Mouse (Mus musculus): ENCODE data around the gene Hibch.

Hibch gene

DNA sequence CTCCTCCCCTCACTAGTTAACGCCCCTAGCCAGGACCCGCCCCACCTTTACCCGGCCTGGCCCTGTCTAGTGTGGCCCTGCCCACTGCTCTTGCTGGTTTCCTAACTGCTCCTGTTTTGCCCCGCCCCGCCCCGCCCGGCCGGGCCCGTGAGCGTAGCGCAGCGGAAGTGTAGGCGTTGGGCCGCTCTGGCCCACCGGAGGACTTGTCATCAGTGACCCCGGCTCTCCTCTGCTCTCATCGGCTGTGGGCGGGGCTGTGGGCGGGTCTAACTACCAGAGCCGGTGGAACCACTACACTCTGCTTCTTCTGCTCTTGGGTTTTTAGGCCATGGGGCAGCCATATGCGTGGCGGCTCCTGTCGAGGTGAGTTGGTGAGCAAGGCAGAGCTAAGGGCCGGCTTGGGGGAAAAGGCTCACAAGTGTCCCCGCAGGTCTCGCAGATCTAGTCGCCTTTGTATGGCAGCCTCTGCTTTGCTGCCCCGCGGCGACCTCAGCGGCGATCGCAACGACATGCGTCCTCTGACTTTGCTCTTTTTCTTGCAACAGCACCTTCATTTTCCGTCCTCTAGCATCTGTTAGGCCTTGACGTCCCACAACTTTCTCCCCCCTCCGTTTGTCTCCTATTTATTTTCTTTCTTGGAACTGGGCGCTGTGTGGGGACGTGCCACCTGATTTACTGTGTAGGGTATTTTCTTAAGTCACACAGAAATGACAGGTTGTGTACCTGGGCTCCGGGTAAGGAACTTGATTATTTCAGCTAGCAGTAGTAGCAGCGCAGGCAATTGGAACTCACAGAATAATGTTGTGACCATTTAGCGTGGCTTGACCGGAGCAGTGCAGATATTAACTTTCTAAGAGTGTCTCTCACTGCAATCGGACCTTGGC lies at the start of gene Hibch:
Hibch (plus strand) TSS at position 148 of the 884 bp plus-strand sequence.
- in situ Hi-C loops (cut with MboI; ENCODE audit: unreplicated experiment in 2 of 2), result loop anchor here (5.0 kb wide), 3 partner anchors 38 to 198 kb away; no protein-coding TSS in a partner anchor

DNA sequence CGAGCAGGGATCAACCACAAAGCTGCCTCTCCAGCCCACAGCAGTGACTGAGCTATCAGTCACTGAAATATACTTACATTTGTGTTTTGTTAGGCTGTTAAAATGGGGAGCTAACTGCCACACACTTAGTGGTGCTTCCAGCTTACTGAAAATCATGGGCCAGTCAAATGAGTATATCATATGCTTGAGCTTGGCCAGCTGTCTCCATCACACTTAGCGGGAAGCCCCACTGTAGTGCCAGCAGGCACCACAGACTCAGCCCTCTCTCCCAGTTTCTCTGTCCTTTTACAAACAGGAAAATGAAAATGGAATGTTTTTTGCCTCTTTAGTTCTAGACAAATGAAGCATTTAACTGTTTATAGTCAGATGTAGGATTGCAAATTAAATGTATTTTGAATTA lies 48.8 kb upstream of the Hibch start:
- in situ Hi-C loops (cut with MboI; ENCODE audit: unreplicated experiment in 2 of 2), result no loop called here

DNA sequence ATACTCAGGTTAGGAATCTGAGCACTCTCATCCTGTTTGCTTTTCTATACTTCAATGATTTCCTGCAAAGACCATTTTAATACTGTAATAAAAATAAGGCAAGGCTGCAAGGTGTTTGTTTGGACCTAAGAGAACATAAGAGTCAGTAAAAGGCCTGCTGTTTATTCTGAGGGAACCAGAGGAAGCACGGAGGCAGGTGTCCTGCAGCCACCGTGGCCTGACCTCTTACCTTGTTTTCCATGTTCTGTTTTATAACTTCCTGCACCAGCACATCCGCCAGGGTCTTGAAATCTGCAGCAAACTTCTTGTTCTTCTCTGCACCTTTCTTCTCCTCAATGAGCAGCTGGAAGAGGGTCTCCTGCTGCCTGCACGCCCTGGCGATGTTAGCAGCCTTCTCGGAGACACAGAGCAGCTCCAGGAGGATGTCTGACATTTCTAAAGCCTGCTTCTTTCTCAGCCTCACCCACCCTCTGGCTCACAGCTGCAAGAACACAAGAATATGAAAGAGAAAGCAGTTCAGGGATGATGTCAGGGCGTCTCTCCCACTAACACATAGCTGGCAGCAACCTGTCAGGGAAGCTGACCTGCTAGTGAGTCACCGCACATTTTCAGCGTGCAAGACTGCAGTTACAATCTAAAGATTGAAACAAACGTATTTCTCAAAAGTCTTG lies 45.5 kb upstream of the Hibch start:
- in situ Hi-C loops (cut with MboI; ENCODE audit: unreplicated experiment in 2 of 2), result no loop called here

DNA sequence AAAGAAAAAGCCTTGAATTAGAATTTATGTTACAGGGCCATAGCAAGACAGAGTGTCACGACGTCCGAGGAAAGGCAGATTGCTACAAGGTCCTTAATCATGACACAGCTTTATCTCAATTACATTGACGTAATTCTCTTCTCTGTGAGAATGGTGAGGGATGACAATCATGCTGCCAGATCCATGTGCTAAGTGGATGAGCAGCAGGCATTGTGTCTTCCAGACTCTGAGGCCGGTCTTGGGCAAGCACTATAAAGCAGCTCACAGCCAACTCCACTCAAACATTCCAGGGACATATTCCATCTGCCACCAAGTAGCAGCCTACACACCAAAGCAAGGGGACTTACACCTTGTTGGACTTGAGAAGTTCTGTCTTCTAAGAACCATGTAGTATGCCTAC lies 45.0 kb upstream of the Hibch start:
- in situ Hi-C loops (cut with MboI; ENCODE audit: unreplicated experiment in 2 of 2), result no loop called here

DNA sequence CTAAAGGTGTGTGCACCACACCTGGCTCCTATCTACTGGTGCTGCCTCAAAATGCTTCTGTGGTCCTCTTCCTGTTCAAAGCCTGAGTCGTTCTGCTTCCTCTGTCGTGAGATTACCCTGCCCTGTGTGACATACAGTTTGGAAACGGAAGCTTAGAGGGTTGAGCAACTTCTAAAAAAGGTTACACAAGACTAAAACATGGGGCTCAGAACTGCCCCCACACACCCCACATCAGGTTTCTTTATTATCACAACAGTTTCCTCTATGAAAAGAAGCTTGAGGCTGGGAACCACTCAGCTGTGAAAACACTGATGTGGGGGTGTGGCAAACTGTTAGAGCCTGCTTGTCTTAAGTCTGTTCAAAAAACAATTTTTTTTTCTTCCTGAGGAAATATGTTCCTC lies 44.4 kb upstream of the Hibch start:
- in situ Hi-C loops (cut with MboI; ENCODE audit: unreplicated experiment in 2 of 2), result no loop called here

DNA sequence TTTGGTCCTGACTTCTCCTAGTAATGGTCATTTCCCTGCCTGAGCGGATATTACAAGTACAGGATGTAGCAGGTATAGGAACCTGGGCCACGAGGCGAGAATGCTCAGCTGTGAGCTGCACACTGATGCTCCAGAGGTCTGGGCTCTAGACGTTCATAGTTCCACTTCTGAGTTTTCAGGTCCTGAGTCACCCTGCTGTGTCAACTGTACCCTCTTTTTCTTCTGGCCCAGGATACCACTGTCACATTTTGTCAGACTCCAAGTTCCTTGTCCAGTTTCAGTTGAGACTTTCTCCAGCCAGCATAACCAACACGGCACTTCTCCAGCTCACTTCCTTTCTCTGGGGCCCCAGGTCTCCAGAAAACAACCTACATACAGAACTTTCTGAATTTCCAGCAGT lies 43.1 kb upstream of the Hibch start:
- in situ Hi-C loops (cut with MboI; ENCODE audit: unreplicated experiment in 2 of 2), result no loop called here

DNA sequence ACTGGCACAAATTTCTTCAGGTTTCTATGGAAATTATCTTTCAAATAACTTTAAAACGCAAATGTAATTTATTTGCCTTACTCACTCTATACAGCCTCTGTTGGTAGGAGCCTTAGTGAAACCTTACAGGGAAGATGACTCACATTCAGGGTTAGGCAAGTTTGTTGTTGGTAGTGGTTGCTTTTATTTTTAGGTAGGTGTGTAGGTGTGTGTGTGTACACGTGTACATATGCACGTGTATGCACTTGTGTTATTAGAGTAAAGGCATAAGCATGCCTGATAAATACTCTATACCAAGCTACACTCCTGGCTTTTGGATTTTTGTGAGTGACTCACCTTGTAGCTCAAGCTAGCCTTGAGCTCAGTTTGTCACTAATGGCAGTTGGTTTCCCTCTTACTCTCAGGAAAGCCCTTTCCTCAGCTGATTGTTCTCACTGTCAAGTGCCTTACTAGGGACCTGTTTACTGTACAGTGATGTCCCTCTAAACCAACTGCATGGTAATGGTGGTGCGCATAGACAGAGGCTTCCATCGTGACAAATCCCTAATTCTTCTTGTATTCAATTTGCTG lies 42.2 kb upstream of the Hibch start:
- in situ Hi-C loops (cut with MboI; ENCODE audit: unreplicated experiment in 2 of 2), result no loop called here

DNA sequence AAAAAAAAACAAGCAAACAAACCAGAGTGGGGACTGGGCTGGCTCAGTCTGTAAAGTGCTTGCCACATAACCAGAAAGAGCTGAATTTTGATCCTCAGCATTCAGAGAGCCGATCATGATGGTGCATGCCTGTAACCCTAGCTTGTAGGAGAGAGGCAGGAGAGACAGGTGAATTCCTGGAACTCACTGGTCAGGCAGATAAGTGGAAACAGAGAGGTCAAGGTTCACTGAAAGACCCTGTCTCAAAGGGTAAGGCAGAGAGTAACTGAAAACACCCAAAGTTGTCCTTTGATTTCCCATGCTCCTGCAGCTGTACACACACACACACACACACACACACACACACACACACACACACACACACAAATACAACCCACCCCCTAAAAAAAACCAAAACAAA lies 39.7 kb upstream of the Hibch start:
- in situ Hi-C loops (cut with MboI; ENCODE audit: unreplicated experiment in 2 of 2), result loop anchor here in 1 of 2 experiments (5.0 kb wide), 1 partner anchor 42 kb away; no protein-coding TSS in a partner anchor

DNA sequence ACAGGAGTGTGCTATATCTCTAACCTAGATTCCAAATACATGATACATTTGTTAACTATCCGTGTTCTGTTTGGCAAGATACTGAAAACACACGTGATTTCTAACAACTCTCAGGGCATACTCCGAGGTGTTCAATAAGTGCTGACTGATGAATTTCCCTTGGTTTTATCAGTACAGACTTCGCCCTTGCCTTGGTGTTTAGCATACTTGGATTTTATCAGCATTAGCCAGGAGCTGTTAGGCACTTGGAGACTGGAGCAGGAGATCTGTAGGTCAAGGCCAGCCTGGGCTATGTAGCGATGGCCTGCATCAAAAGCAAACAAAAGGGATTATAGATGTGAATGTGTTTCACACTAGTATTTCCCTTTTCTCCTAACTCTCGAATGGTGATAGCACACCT lies 36.3 kb upstream of the Hibch start:
- in situ Hi-C loops (cut with MboI; ENCODE audit: unreplicated experiment in 2 of 2), result loop anchor here in 1 of 2 experiments (5.0 kb wide), 1 partner anchor 39 kb away; no protein-coding TSS in a partner anchor

DNA sequence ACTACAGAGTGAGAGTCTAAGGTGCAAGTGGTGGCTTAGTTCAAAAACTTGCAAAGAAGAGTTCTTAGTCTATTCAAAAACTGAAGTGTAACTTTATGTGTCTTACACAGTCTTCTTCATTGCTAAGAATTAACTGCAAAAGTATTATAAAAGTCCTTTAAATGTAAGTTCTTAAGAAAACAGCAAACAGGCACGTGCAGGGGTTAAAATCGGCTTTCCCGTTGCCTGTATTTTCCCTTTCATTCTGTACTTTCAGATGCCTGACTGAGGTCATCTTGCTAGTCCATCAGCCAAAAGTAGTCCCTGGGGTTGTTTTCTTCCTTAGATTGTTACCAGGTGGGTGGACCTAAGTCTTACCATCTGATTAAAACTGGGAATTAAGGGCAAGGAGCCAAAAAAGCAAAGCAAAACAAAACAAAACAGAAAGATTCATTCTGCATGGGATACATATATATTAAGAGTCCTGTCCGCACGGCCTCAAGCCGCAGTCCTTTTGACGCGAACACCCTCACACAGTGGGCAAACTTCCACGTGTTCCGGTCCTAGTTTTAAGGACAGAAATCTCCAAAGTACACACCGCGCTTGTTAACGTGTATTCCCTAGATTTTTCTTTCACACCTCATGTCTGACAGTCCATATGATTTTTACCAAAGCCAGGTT lies 28.4 kb upstream of the Hibch start:
- in situ Hi-C loops (cut with MboI; ENCODE audit: unreplicated experiment in 2 of 2), result no loop called here

DNA sequence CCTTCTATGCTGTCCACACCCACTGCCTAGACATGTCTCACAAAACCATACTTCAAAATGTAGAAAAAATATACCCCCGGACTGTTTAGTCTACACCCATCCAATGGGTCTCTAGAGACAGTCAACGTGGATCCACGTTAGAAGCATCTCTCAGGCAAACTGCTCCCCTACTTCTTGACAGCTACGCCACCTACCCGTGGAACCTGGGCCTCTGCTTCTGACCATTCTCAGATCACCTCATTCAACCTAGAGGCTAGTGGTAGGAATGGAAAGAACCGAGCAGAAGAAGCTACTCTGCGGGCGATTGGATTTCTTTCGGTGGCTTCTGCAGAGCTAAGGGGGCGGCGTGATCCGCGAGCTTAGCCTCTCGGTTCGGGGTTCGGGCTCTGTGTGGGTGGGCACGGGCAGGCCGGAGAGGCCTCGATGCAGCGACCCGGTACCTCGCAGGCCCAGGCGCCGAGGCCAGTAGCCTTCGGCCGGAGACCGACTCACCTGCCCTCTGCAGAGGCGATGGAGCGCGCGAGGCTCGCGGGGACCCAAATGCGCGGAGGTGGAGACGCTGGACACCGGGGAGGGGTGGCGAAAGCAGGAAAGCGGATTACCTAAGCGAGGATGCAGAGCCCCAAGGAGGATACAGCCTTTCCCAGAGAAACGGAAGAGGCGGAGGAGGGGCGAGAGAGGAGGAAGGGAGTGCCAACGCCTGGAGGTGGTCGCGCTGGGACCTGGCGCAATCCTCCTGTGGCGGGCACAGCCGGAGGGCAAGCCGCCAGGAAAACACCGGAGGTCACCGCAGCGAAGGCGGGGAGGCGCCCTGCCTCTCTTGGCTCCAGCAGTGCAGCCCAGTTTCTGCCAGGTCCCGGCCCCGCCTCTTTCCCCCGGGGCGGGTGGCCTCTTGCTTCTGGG lies 27.6 kb upstream of the Hibch start, which contains the start of gene Inpp1:
Inpp1 (minus strand) TSS at position 779 of the 903 bp plus-strand sequence.
- in situ Hi-C loops (cut with MboI; ENCODE audit: unreplicated experiment in 2 of 2), result no loop called here

DNA sequence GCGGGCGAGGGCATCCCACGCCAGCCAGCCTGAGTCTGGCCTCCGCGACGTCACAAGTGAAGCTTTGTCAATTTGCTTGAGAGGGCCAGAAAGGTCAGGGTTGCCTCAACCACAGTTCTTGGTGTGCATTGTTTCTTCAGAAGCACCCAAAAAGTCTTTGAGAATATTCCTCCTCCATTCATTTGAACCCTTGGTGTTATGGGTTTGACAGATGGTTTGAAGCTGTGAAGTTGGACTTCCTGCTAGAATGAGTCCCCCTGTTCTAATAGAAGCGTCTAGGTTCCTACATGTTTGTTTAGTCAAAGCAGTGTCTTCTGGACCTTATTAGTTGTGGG lies 26.9 kb upstream of the Hibch start:
- in situ Hi-C loops (cut with MboI; ENCODE audit: unreplicated experiment in 2 of 2), result no loop called here

DNA sequence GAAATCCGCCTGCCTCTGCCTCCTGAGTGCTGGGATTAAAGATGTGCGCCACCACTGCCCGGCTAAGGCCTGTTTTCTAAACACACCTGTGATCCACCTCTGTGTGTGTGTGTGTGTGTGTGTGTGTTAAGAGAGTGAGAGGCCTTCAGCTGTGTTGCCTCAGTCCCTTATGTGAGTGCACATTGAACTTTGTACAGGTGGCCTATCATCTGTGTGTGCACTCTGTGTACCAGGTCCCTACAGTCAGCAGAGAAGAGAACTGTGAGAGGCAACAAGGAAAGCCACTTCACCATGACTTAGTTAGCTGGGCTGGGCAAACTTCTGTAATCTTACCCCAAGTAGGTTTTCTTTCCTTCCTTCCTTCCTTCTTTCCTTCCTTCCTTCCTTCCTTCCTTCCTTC lies 5.6 kb upstream of the Hibch start:
- in situ Hi-C loops (cut with MboI; ENCODE audit: unreplicated experiment in 2 of 2), result no loop called here

DNA sequence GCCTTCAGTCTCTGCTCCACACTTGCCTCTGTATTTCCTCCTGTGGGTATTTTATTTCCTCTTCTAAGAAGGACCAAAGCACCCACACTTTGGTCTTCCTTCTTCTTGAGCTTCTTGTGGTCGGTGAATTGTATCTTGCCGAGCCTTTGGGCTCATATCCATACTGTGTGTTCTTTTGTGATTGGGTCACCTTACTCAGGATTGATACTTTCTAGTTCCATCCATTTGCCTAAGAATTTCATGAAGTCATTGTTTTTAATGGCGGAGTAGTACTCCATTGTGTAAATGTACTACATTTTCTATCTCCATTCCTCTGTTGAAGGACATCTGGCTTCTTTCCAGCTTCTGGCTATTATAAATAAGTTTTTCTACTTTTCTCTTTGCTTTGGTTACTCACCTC lies 375 bp upstream of the Hibch start:
- in situ Hi-C loops (cut with MboI; ENCODE audit: unreplicated experiment in 2 of 2), result no loop called here

DNA sequence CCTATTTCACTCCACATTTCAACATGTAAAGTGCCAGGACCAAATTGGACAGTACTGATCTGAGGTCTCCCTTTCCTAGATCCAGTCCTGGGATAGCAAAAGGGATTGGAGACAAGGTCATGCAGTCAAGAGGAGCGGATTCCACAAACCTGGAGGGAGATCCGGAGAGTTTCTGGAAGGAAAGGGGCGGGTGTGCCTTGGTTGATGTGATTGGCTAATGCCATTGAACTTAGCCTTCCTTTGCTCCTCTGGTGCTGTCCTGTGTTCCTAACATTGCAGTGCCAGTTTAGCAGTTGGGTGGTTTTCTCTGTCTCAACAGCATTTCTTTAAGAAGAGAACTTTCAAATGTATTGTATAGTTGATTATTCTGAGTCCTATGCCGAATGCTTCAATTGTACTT lies 1.8 kb downstream of the Hibch start:
- in situ Hi-C loops (cut with MboI; ENCODE audit: unreplicated experiment in 2 of 2), result loop anchor here (5.0 kb wide), 3 partner anchors 39 to 199 kb away; no protein-coding TSS in a partner anchor

DNA sequence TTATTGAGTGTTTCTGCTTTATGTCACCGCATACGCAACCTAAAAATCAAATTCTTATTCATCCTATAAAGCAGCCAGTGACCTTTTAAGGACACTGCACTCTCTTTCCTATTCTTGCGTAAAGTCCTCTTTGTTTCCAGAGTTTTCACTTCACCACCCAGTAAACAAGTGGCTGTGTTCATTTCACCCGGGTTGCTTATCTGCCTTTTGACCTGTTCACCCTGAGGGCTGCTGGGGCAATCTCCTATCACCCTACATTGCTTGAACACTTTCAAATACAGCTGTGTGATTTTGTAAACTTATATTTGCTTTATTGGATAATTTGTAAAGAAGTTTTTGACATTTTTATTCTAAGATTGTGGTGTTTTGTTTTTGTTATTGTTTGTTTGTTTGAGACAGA lies 4.7 kb downstream of the Hibch start:
- in situ Hi-C loops (cut with MboI; ENCODE audit: unreplicated experiment in 2 of 2), result loop anchor here (5.0 kb wide), 3 partner anchors 42 to 202 kb away; no protein-coding TSS in a partner anchor

DNA sequence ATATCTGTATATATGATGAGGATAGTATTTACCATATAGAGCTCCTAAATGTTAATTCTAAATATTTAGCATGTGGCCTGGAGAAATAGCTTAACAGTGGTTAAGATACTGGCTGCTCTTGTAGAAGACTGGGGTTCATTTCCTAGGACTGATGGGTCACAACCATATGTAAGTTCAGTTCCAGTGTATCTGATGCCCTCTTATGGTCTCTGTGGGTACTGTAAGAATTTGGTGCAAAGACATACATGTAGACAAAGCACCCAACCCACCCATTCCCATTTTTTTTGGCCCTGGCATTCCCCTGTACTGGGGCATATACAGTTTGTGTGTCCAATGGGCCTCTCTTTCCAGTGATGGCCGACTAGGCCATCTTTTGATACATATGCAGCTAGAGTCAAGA lies 9.3 kb downstream of the Hibch start:
- in situ Hi-C loops (cut with MboI; ENCODE audit: unreplicated experiment in 2 of 2), result loop anchor here in 1 of 2 experiments (25.0 kb wide), 1 partner anchor 508 kb away; the partner anchor contains the start of genes Asdurf, Asnsd1 and Gm28551

DNA sequence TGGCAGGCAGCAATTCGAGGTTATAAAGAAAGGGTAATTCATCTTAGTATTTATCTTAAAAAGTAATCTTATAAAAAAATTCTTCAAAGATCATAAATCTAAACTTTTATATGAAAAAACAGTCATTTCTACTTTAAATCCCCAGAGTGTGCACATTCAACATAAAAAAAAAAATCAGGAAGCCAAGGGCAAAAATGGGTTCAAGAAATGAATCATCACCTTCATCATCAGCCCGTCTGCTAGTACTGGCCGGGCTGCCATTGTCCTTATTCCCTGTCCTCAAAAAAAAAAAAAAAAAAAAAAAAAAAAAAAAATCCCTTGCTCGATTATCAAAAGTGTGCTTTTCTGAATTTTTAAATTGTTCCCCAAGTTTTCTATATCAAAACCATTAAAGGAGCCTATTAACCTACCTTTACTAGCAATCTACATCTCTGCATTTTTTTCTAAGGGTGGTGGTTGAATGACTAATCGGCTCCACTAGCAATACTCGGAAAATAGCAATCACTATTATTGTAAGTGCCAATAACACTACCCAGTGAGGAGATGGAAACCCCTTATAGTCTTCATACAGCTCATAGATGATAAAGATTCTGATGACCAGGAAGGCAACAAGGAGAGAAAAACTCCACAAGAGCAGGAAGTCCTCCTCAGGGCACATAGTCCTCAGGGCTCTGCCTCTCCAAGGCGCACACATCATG lies 11.3 kb downstream of the Hibch start:
- in situ Hi-C loops (cut with MboI; ENCODE audit: unreplicated experiment in 2 of 2), result loop anchor here in 1 of 2 experiments (25.0 kb wide), 1 partner anchor 506 kb away; the partner anchor contains the start of genes Asdurf, Asnsd1 and Gm28551

DNA sequence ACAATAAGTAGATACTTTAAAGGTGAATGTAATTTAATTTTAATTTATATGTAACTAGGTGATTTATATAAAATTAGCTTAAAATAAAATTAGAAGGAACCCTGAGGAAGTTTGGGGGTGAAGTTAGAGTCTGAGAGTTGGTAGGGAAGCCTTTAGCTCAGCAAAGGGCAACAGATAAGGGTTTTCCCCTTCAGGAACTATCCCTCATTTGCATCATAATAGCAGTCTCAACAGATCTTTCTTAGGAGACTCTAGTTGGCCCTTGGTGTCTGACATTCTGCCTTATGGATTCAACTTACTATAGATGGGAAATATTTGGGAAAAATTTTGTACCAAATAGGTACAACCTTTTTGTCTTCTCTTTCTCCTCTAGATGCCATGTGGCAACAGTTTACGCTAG lies 19.5 kb downstream of the Hibch start:
- in situ Hi-C loops (cut with MboI; ENCODE audit: unreplicated experiment in 2 of 2), result loop anchor here (5.0 to 25.0 kb wide), 2 partner anchors 88 to 498 kb away; partner anchors contain the start of genes Asdurf (in 1 of the 2), Asnsd1 (in 1 of the 2) and Gm28551 (in 1 of the 2)

Measured in v-Abl transformed pro-B cells (cell line).